Mouse (Mus musculus) E14TG2a.4 (cell line): Measurements from ENCODE around the gene Kyat3.

Experiments used
- CTCF ChIP-seq: conservative IDR thresholded peaks from 2 replicates; pipeline ENCODE4 v1.5.1; 2014; ENCODE audit warnings: low read length
- NANOG ChIP-seq: IDR thresholded peaks from 2 replicates; pipeline ENCODE4 v1.6.1; 2014; ENCODE audit warnings: borderline replicate concordance, low read length, mixed read lengths
- POU5F1 ChIP-seq: IDR thresholded peaks from 2 replicates; pipeline ENCODE4 v1.6.1; 2014; ENCODE audit warnings: low read length, borderline replicate concordance

- peak; percentile 81 for TF ChIP-seq CTCF
- no peak; the same call in 1 of the 2 replicates for TF ChIP-seq NANOG
- no peak for TF ChIP-seq POU5F1
These were observed 43.4 kb downstream of the Kyat3 start for GRCm38 (mm10) chr3:142743973-142744898.
